Mouse (Mus musculus) liver, embryonic 11.5 days (tissue): ENCODE measurements at regions not wholly inside any gene's neighbourhood (a gene's known extent, or its start where the extent isn't known, plus 50 kb on each side); places are given as distances from the start of the nearest gene placed in this dataset.

ENCODE experiments used
- ATAC-seq: fragments of 200-750 bp; cut with Nextera tagmentation; replicated peaks from 2 replicates; pipeline ENCODE4 v1.8.0; 2017; ENCODE audit warnings: moderate number of reproducible peaks, mild to moderate bottlenecking, moderate TSS enrichment, moderate library complexity; ENCODE audit not compliant: low FRiP score
- DNase-seq: peaks from one replicate; pipeline ENCODE4 v3.0.0-alpha.2; 2017; ENCODE audit warnings: low spot score
- H3K27ac ChIP-seq: fragments of 300-500 bp; sonication (generic); 2 replicates; pipeline ENCODE4 v1.5.1; 2014; ENCODE audit warnings: mild to moderate bottlenecking, low read depth, low read length, control low read depth
- H3K27me3 ChIP-seq: fragments of 300-500 bp; sonication (generic); replicated peaks from 2 replicates; pipeline ENCODE4 v1.6.1; 2014; ENCODE audit warnings: low read length, mixed read lengths; ENCODE audit not compliant: control insufficient read depth, insufficient read depth
- H3K36me3 ChIP-seq: fragments of 300-500 bp; sonication (generic); 2 replicates; pipeline ENCODE4 v1.6.1; 2014; ENCODE audit warnings: mild to moderate bottlenecking, low read length, moderate library complexity, mixed read lengths; ENCODE audit not compliant: control insufficient read depth, insufficient read depth
- H3K4me1 ChIP-seq: fragments of 300-500 bp; sonication (generic); replicated peaks from 2 replicates; pipeline ENCODE4 v1.6.1; 2014; ENCODE audit warnings: low read length, mixed read lengths; ENCODE audit not compliant: control insufficient read depth, insufficient read depth
- H3K4me2 ChIP-seq: fragments of 300-500 bp; sonication (generic); 2 replicates; pipeline ENCODE4 v1.6.1; 2014; ENCODE audit warnings: mild to moderate bottlenecking, control low read depth, moderate library complexity
- H3K4me3 ChIP-seq: fragments of 300-500 bp; sonication (generic); 2 replicates; pipeline ENCODE4 v1.5.1; 2014; ENCODE audit warnings: low read depth, low read length, control low read depth
- H3K9ac ChIP-seq: fragments of 300-500 bp; sonication (generic); 2 replicates; pipeline ENCODE4 v1.6.1; 2014; ENCODE audit warnings: low read depth, low read length, control low read depth
- H3K9me3 ChIP-seq: fragments of 300-500 bp; sonication (generic); 2 replicates; pipeline ENCODE4 v1.6.1; 2016; ENCODE audit warnings: low read length, inconsistent platforms, mixed read lengths; ENCODE audit not compliant: control insufficient read depth
- WGBS: fragments of 180-500 bp; shearing (Covaris S2); extraction: QIAGEN DNeasy Blood & Tissue Kit; methylation state at CpG from one replicate; pipeline ENCODE4 v1.1.7; 2014; 5-methylcytosine and 5-hydroxymethylcytosine counted together

DNA sequence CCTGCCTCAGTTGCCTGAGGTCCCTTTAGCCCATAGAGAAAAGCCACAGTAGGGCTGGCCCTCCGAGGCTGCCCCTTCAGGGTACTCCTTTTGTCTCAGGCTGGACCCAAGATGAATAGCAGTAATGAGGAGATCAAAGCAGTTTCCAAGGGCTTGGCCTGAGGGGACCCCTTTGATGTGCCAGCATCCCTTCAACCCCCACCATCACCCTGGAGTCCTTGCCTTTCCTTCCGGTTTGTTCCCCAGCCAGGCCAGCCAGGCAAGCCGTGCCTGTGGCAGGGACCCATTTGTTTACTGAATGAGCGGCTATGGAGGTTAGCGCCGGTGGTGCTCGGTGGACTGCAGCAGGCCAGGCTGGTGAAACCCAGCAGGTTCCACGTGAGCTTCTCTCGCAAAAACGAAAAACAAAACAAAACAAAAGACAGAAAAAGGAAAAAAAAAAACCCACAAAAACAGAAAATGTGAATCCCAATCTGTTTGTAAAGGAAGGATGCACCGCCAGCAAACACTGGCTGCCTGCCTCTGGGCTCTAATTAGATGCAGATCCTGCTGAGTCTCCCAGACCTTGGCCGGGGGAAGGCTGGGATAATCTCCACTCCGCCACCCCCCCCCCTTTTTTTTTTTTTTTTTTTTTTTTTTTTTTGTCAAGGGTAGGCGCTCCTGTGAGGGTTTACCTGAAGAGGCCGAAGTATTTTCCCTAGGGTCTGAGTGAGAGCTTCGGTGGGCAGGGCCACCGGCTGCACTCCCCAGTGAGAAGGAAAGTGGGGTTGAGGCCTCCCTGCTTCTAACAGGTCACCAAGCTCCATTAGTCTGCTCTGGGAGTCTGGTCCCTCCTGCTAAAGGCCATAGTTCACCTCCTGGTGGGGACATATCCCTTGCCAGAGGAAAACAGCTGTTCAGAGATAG is 127.8 kb upstream of the Bcor start:
- ATAC-seq (no peak), DNase-seq (no peak)
- WGBS: 32% methylated on average over 17 of the region's 17 CpGs
- no peaks in the 10 kb centered on the region for H3K9me3 ChIP-seq
- no peaks in the 10 kb centered on the region for H3K4me1 ChIP-seq
- H3K4me2 ChIP-seq: no peak overlapping the region
- no peak overlapping the region for H3K27ac ChIP-seq
- peaks cover 23% of the 10 kb centered on the region for H3K27me3 ChIP-seq
- no peak overlapping the region for H3K4me3 ChIP-seq
- no peaks in the 10 kb centered on the region for H3K36me3 ChIP-seq
- H3K9ac ChIP-seq: no peak overlapping the region

DNA sequence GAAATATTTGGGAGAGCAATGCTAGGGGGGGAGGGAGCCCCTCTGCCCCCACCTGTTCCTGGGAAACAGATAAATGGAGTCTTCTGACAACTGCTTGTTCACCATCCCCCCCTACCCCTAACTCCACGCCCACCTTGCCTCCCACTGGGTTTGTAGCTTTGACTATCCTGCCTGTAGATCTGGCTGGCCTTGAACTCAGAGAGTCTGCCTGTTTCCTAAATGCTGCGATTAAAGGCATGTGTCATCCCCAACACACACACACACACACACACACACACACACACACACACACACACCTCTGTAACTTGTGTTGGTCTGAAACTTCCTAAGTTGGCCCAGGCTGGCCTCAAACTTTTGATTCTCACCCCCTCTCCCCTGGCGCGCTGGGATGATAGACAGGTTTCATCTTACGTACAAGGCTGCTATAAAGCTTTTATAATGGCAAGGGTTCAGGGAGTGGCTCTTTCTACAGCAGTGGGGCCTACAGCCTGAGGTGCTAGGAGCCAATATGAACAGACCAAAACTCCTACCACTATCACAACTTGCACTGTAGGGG is 128.5 kb upstream of the Bcor start:
- H3K4me2 ChIP-seq: no peak overlapping the region
- no peaks in the 10 kb centered on the region for H3K4me1 ChIP-seq
- no peak overlapping the region for H3K27ac ChIP-seq
- no peak overlapping the region for H3K9ac ChIP-seq
- peaks cover 23% of the 10 kb centered on the region for H3K27me3 ChIP-seq
- no peak for DNase-seq
- H3K4me3 ChIP-seq: no peak overlapping the region
- no peaks in the 10 kb centered on the region for H3K9me3 ChIP-seq
- WGBS: 41% methylated on average over 5 of the region's 5 CpGs
- H3K36me3 ChIP-seq: no peaks in the 10 kb centered on the region
- ATAC-seq: no peak

DNA sequence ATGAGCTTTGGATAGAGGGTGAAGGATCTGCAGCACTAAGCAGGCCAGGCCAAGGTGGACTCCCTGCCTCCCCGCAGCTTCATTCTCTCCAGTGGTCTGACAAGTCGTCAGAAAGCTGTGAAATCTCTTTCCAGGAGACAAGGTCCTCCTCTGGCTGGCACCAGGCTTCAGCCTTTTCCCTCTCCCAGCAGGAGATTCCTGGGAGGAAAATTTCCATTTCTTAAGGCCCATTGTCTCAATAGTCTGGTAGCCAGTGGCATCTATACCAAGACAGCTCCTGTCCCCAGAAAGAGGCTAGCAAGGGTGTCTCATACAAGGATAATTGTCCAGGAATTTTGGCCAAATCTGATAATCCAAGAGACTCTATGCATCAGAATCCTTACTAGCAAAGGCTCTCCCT is 133.0 kb upstream of the Bcor start:
- Histone ChIP-seq H3K9me3 (no peaks in the 10 kb centered on the region), H3K4me2 (no peak overlapping the region), H3K27ac (no peak overlapping the region), H3K36me3 (no peaks in the 10 kb centered on the region), H3K4me1 (no peaks in the 10 kb centered on the region), H3K27me3 (peaks cover 6% of the 10 kb centered on the region), H3K4me3 (no peak overlapping the region), H3K9ac (no peak overlapping the region)
- DNase-seq (no peak), ATAC-seq (no peak)
- 35% methylated on average over 2 of the region's 2 CpGs for WGBS

DNA sequence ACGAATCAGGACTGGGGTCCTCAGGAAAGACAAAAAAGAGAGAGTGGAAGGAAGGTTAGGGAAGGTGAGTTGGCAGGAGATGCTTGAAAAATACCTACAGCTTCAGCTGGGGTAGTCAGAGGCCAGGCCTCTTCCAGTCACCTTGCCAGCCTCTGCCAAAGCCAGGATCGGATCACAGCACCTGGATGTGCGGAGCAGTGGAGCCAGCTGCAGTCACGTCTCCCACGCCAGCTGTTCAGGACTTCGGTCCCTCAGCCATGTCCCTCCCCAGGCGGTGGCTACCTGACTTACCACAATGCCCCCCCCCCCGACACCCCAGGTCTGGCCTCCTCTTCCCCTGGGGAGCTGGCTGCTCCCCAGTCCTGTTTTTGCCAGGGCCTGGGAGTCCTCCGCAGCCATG is 134.3 kb upstream of the Bcor start:
- no peaks in the 10 kb centered on the region for H3K4me1 ChIP-seq
- WGBS: 66% methylated on average over 8 of the region's 9 CpGs
- H3K27me3 ChIP-seq: no peaks in the 10 kb centered on the region; the same call in none of the 2 replicates
- H3K4me2 ChIP-seq: no peak overlapping the region
- no peak overlapping the region for H3K9ac ChIP-seq
- DNase-seq: no peak
- no peak overlapping the region for H3K4me3 ChIP-seq
- ATAC-seq: no peak
- H3K36me3 ChIP-seq: no peaks in the 10 kb centered on the region
- no peaks in the 10 kb centered on the region for H3K9me3 ChIP-seq
- H3K27ac ChIP-seq: no peak overlapping the region

DNA sequence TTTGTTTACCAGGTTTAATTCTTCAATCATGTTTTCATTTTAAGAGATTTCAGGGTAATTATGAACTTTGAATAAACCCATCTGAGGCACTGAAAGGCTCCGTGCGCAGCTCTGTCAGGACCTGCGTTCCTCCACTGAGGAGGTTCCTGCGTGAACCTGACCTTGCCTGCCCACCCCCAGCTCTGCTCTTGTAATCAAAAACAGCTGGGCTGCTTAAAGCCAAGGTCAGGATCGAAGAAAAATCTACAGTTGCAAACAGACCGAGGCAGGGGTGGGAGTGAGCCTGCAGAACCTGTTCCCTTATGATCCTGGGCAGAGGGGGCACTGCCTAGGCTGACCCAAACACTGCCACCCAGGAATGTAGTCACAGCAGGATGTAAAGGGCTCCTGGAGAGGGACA is 134.8 kb upstream of the Bcor start:
- no peaks in the 10 kb centered on the region for H3K36me3 ChIP-seq
- H3K4me2 ChIP-seq: no peak overlapping the region
- ATAC-seq (no peak), DNase-seq (no peak)
- no peaks in the 10 kb centered on the region for H3K9me3 ChIP-seq
- WGBS: 45% methylated on average over 6 of the region's 6 CpGs
- no peak overlapping the region for H3K27ac ChIP-seq
- H3K4me3 ChIP-seq: no peak overlapping the region
- H3K9ac ChIP-seq: no peak overlapping the region
- peaks cover 3% of the 10 kb centered on the region for H3K27me3 ChIP-seq
- no peaks in the 10 kb centered on the region for H3K4me1 ChIP-seq

DNA sequence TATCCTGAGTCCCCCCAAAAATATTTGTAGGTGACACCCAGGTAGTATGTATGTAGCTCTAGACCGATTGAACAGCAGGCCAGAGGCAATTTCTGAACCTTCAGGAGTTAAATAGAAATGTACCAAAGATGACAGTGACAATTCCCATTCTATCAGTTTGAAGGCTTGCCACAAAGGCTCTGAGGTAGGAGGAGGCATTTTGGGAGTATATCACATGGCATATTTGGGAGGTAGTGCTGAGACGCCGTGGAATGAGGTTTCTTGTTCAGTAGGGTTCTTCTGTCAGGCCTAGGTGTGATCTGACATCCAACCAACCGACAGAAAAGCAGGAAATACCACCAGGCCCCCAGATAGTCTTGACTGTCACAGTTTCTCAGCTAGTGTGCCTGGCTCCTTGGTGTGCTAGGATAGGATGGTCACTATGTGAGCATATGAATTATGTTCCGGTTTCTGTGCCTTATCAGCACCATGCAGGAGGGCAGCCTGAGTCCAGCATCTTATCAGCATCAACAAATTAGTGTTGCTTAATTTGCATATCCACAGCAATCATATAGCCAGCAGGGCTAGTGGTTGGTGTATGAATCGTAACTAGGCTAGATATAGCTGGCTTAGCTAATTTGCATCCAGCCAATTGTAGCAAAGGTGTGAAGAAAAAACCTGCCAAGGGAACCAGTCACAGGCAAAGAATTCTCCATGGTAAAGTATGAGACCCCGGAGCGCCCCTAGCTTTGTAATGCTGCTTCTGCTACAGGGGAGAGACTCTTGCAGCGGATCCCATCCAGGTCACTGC is 136.3 kb upstream of the Bcor start:
- Histone ChIP-seq H3K4me1 (no peaks in the 10 kb centered on the region), H3K4me3 (no peak overlapping the region), H3K9me3 (no peaks in the 10 kb centered on the region), H3K36me3 (no peaks in the 10 kb centered on the region), H3K27me3 (peaks cover 3% of the 10 kb centered on the region; the same call in 1 of the 2 replicates), H3K9ac (no peak overlapping the region), H3K27ac (peak overlapping the region; percentile 68), H3K4me2 (peak overlapping the region; percentile 25)
- WGBS: 51% methylated on average over 9 of the region's 9 CpGs
- ATAC-seq (peak; percentile 97), DNase-seq (no peak)

DNA sequence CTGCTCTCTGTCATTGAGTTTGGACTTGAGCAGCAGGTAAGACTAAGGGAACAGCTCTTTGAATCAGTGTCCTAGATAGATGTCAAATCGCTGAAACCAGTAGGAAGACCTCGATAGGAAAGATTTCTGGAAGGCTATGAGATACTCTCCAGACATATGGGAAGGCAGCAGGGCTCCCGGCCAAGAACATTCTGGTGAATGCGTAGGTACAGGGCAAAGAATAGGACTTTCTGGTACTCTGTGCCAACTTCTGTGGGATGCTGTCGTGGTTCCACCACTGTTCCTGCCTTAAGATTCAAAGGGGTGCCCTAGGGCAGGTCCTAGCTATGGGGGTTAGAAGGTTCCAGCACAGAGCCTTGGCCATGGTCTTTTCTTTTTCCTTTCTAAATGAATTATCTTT is 138.5 kb upstream of the Bcor start:
- no peak overlapping the region for H3K9ac ChIP-seq
- no peak overlapping the region for H3K4me2 ChIP-seq
- no peak overlapping the region for H3K4me3 ChIP-seq
- H3K4me1 ChIP-seq: no peaks in the 10 kb centered on the region
- peaks cover 3% of the 10 kb centered on the region; the same call in 1 of the 2 replicates for H3K27me3 ChIP-seq
- 86% methylated on average over 5 of the region's 5 CpGs for WGBS
- ATAC-seq: no peak
- H3K36me3 ChIP-seq: no peaks in the 10 kb centered on the region
- DNase-seq: no peak
- H3K27ac ChIP-seq: no peak overlapping the region
- no peaks in the 10 kb centered on the region for H3K9me3 ChIP-seq

DNA sequence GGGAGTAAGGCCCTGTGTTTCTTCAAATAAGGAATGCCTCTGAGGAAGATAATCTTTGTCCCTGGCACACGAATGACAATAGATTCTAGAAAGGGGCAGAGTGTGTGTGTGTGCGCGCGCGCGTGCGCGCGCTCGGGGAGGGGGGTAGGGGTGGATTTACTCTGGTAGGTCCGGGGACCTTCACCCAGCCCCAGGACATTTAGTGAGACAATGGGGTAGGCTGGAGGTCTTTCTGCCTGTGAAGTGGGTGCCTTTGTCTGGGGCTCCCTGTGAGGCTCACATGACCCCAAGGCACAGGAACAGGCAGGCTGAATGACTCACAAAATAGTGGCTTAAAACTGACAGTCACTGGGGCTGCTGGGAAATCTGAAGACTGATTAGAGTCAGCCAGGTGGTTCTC is 139.1 kb upstream of the Bcor start:
- 85% methylated on average over 11 of the region's 11 CpGs for WGBS
- H3K4me3 ChIP-seq: no peak overlapping the region
- no peaks in the 10 kb centered on the region for H3K36me3 ChIP-seq
- H3K9ac ChIP-seq: no peak overlapping the region
- H3K4me2 ChIP-seq: no peak overlapping the region
- no peak for DNase-seq
- H3K9me3 ChIP-seq: no peaks in the 10 kb centered on the region
- H3K4me1 ChIP-seq: no peaks in the 10 kb centered on the region
- no peak for ATAC-seq
- H3K27ac ChIP-seq: no peak overlapping the region
- peaks cover 3% of the 10 kb centered on the region; the same call in 1 of the 2 replicates for H3K27me3 ChIP-seq
